ENCODE assay signal across 8 mouse cellular contexts in genomic region chr1:86530871-86531546, GRCm38 (mm10). TPM values are rescaled to one million over a fixed set of nuclear protein-coding genes. Genes with fewer than 3 reads are reported as not detected.
DNase-seq lines count a peak whose midpoint lies in the region; ATAC-seq and TF ChIP-seq lines count a peak whose summit lies in the region.

No protein-coding gene starts in this region.

- H3K9me3 ChIP-seq in heart, embryonic 16.5 days (replicated peaks; ENCODE audit: control insufficient read depth, low read length), result 0 out of 2 replicates have a peak, but pooled peaks cover 2% of the 10 kb centered on the region
- H3K9me3 ChIP-seq in hindbrain, embryonic 15.5 days, result no peaks in the 10 kb centered on the region

- H3K4me2 ChIP-seq in heart, embryonic 16.5 days (ENCODE audit: low read depth, low read length), result no peak overlapping the region
- peak overlapping the region; percentile 41; the same call in 1 of the 2 replicates for H3K4me2 ChIP-seq in hindbrain, embryonic 15.5 days

- no peak for DNase-seq in heart, adult 2 months
- peak; percentile 45 for DNase-seq in NIH3T3 (ENCODE audit: low read depth)
- DNase-seq in naive thymus-derived CD4-positive, alpha-beta T cell, adult 2 months (ENCODE audit: low read depth), result peak; percentile 59
- DNase-seq in adrenal gland, postnatal 10 days, result no peak
- no peak for DNase-seq in thymus, postnatal 36 days

- intact Hi-C loops in heart, adult 2 months (cut with DNase I), result no loop called here

- H3K27ac ChIP-seq in heart, embryonic 16.5 days (ENCODE audit: low read length), result peak overlapping the region; percentile 63
- no peak overlapping the region for H3K27ac ChIP-seq in heart, adult 2 months
- 0 out of 2 replicates have a peak overlapping the region, but pooled peaks have one; percentile 71 for H3K27ac ChIP-seq in hindbrain, embryonic 15.5 days (replicated peaks)

- peak overlapping the region; percentile 30; the same call in 1 of the 2 replicates for H3K9ac ChIP-seq in heart, embryonic 16.5 days (ENCODE audit: low read length)
- H3K9ac ChIP-seq in heart, adult 2 months (ENCODE audit: low read depth, low read length), result no peak overlapping the region
- H3K9ac ChIP-seq in hindbrain, embryonic 15.5 days, result no peak overlapping the region

- peaks cover 2% of the 10 kb centered on the region for H3K79me2 ChIP-seq in heart, adult 2 months (replicated peaks; ENCODE audit: control insufficient read depth, insufficient read depth, low read length)

- peaks cover 29% of the 10 kb centered on the region for H3K4me1 ChIP-seq in heart, embryonic 16.5 days (ENCODE audit: control insufficient read depth, insufficient read depth, low read length)
- peaks cover 1% of the 10 kb centered on the region; the same call in 1 of the 2 replicates for H3K4me1 ChIP-seq in heart, adult 2 months (ENCODE audit: control insufficient read depth, insufficient read depth, low read length)
- H3K4me1 ChIP-seq in hindbrain, embryonic 15.5 days (replicated peaks), result peaks cover 36% of the 10 kb centered on the region

- no peaks in the 10 kb centered on the region for H3K27me3 ChIP-seq in heart, embryonic 16.5 days (ENCODE audit: control insufficient read depth, insufficient read depth, low read length)
- no peaks in the 10 kb centered on the region for H3K27me3 ChIP-seq in heart, adult 2 months (ENCODE audit: control insufficient read depth, insufficient read depth, low read length)
- H3K27me3 ChIP-seq in hindbrain, embryonic 15.5 days, result no peaks in the 10 kb centered on the region

- TF ChIP-seq POLR2A in heart, adult 2 months (IDR thresholded peaks at IDR 0.05; ENCODE audit: insufficient read depth, low read depth, low read length), result no peak

- WGBS in heart, embryonic 16.5 days, result 12% methylated on average over 4 of the region's 4 CpGs
- WGBS in heart, adult 2 months, result 39% methylated on average over 4 of the region's 4 CpGs
- 16% methylated on average over 4 of the region's 4 CpGs for WGBS in hindbrain, embryonic 15.5 days

- no peak for TF ChIP-seq CTCF in heart, adult 2 months (IDR thresholded peaks at IDR 0.05)

- H3K4me3 ChIP-seq in heart, embryonic 16.5 days (ENCODE audit: low read length), result no peak overlapping the region
- H3K4me3 ChIP-seq in heart, adult 2 months, result no peak overlapping the region
- no peak overlapping the region for H3K4me3 ChIP-seq in hindbrain, embryonic 15.5 days

- TF ChIP-seq EP300 in heart, adult 2 months (IDR thresholded peaks at IDR 0.05; ENCODE audit: insufficient read depth, low read depth, low read length), result no peak

- H3K36me3 ChIP-seq in heart, embryonic 16.5 days (ENCODE audit: control insufficient read depth, insufficient read depth), result peaks cover 19% of the 10 kb centered on the region
- H3K36me3 ChIP-seq in heart, adult 2 months (ENCODE audit: control insufficient read depth, insufficient read depth, low read length), result no peaks in the 10 kb centered on the region
- H3K36me3 ChIP-seq in hindbrain, embryonic 15.5 days, result peaks cover 17% of the 10 kb centered on the region

- ATAC-seq in heart, embryonic 16.5 days (replicated peaks; ENCODE audit: extremely low read depth, insufficient read depth, low FRiP score), result no peak
- ATAC-seq in hindbrain, embryonic 15.5 days (ENCODE audit: low FRiP score, low read depth), result no peak
- ATAC-seq in monocyte, adult 5-6 weeks (replicated peaks; ENCODE audit: insufficient number of reproducible peaks, low FRiP score, low TSS enrichment, poor library complexity, severe bottlenecking), result no peak

RNA-seq across cellular contexts. Expression of gene Ptma, which starts 4.5 kb away (rescaled TPM):
- polyA plus RNA-seq in heart, embryonic 16.5 days (2015; fragmentation: Nextera tagmentation; extraction: Ambion mirVana), result 702 and 1,064 TPM in 2 replicates
- total RNA-seq in heart, adult 2 months (2021), result 100 to 1,000 TPM; 200 to 227 TPM
- polyA plus RNA-seq in heart, adult 2 months (2012; rRNA removed), result 169 and 177 TPM in 2 replicates
- 1,392 and 1,427 TPM in 2 replicates for polyA plus RNA-seq in hindbrain, embryonic 15.5 days (2015; fragmentation: Nextera tagmentation; extraction: Ambion mirVana)
- total RNA-seq in monocyte, adult 5-6 weeks (2017), result 2,048 to 2,960 TPM (median 2,606 TPM) in 3 replicates
- total RNA-seq in adrenal gland, postnatal 10 days (2021), result 100 to 1,000 TPM; 804 to 831 TPM

RNA-seq across cellular contexts. Expression of gene Pde6d, which starts 51.4 kb away (rescaled TPM):
- 58.7 and 60.5 TPM in 2 replicates for polyA plus RNA-seq in heart, embryonic 16.5 days (2015; fragmentation: Nextera tagmentation; extraction: Ambion mirVana)
- 10 to 100 TPM; 40.4 to 47.6 TPM for total RNA-seq in heart, adult 2 months (2021)
- polyA plus RNA-seq in heart, adult 2 months (2012; rRNA removed), result 27.9 and 39.2 TPM in 2 replicates
- polyA plus RNA-seq in hindbrain, embryonic 15.5 days (2015; fragmentation: Nextera tagmentation; extraction: Ambion mirVana), result 115 and 122 TPM in 2 replicates
- 3.1 to 7.8 TPM (median 4.1 TPM) in 3 replicates for total RNA-seq in monocyte, adult 5-6 weeks (2017)
- 10 to 100 TPM; 28.8 to 32.8 TPM for total RNA-seq in adrenal gland, postnatal 10 days (2021)

RNA-seq across cellular contexts. Expression of gene Cops7b, which starts 51.7 kb away (rescaled TPM):
- 24.1 and 26.0 TPM in 2 replicates for polyA plus RNA-seq in heart, embryonic 16.5 days (2015; fragmentation: Nextera tagmentation; extraction: Ambion mirVana)
- 10 to 100 TPM; 11.2 to 12.0 TPM for total RNA-seq in heart, adult 2 months (2021)
- 18.2 and 22.4 TPM in 2 replicates for polyA plus RNA-seq in heart, adult 2 months (2012; rRNA removed)
- polyA plus RNA-seq in hindbrain, embryonic 15.5 days (2015; fragmentation: Nextera tagmentation; extraction: Ambion mirVana), result 56.5 and 63.9 TPM in 2 replicates
- 5.7 to 10.7 TPM (median 8.9 TPM) in 3 replicates for total RNA-seq in monocyte, adult 5-6 weeks (2017)
- total RNA-seq in adrenal gland, postnatal 10 days (2021), result 10 to 100 TPM; 10.4 to 15.0 TPM

Comparison
In these comparisons a context has a peak if more than half of its experiments do, and no peak if none do; other contexts are left out.
1. DNase-seq: peak in NIH3T3 (single experiment) and naive thymus-derived CD4-positive, alpha-beta T cell, adult 2 months (single experiment); none in heart, adult 2 months (0 of 2), adrenal gland, postnatal 10 days (single experiment) and thymus, postnatal 36 days (0 of 2).